Mouse (Mus musculus) frontal cortex, postnatal 14 days (tissue): ENCODE results near the gene Lbh.

Experiments used
- DNase-seq, 2 experiments: peaks; one replicate each; pipeline ENCODE4 v3.0.0; 2022; ENCODE audit warnings: low spot score in 2 of 2

Lbh gene

DNA sequence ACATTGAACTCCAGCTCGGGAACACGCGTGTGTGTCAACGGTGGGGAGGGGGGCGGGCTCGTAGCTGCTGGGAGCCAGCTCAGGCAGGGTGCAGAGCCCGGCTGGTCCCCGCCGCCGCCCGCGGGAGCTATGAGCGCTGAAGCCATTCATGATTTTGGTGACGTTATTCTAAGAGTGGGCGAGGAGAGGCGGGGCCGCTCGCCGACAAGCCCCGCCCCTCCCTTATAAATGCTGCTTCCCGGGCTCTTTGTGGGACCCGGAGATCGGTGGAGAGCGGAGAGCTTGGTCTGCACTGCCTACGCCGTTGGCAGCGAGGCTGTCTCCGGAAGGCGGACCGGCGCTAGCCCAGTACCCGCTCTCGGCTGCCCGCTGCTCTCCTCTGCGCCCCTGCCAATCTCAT, at the start of gene Lbh:
Gene Lbh (plus strand): TSS at position 253 of the 400 bp plus-strand sequence.
- DNase-seq = peak; percentile 90 to 91

DNA sequence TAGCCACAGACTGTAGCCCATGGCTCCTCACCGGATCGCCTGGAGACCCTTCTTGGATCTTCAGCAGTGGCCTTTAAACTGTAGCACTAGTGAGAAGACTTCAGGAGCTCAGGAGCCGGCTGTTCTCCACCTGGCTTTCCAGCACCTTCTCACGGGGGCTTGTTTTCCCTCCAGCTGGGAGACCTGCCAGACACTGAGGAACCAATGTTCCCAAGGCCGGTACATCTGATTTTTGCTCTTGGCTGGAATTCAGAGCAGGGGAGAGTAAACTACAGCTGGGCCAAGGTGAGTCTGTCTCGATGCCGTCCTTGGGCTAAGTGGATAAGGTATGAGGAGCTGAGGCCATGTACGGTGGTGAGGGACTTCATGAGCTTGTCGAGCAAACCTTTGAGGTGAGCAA, 39.1 kb upstream of the Lbh start:
- no peak for DNase-seq

- no peak for DNase-seq
Observed at GRCm38 (mm10) chr17:72880156-72880555, 37.9 kb upstream of the Lbh start.

DNA sequence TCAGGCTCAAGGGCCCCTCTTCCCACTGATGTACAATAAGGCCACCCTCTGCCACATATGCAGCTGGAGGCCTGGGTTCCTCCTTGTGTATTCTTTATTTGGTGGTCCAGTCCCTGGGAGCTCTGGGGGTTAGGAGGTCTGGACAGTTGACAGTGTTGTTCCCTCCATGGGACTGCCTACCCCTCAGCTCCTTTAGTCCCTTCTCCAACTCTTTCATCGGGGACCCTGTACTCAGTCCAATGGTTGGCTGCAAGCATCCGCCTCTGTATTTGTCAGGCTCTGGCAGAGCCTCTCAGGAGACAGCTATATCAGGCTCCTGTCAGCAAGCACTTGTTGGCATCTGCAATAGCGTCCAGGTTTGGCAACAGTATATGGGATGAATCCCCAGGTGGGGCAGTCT, 37.1 kb upstream of the Lbh start:
- no peak for DNase-seq

- no peak for DNase-seq
Observed at GRCm38 (mm10) chr17:72881804-72882203, 36.3 kb upstream of the Lbh start.

- DNase-seq = peak; percentile 69 to 74
Observed at GRCm38 (mm10) chr17:72889556-72890397, 28.3 kb upstream of the Lbh start.

- no peak for DNase-seq
Observed at GRCm38 (mm10) chr17:72890398-72890898, 27.7 kb upstream of the Lbh start.

- no peak for DNase-seq
Observed at GRCm38 (mm10) chr17:72891556-72891955, 26.5 kb upstream of the Lbh start.

- DNase-seq = no peak
Observed at GRCm38 (mm10) chr17:72895506-72895905, 22.6 kb upstream of the Lbh start.

DNA sequence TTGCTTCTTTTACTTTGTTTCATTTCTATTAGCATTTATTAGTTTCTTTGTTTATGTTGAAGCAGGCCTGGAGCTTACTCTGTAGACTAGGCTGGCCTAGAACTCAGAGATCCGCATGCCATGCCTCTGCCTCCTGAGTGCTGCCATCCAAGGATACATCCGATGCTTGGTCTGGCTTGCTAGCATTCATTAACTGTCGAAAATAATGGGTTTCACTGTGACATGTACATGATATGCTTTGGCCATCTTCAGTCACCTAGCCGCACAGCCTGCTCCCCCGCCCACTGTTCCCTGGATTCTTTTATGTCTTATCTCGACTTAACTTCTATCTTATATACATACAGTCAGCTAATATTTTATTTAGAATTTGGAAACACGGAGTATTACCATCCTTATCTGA, 21.0 kb upstream of the Lbh start:
- DNase-seq = no peak

DNA sequence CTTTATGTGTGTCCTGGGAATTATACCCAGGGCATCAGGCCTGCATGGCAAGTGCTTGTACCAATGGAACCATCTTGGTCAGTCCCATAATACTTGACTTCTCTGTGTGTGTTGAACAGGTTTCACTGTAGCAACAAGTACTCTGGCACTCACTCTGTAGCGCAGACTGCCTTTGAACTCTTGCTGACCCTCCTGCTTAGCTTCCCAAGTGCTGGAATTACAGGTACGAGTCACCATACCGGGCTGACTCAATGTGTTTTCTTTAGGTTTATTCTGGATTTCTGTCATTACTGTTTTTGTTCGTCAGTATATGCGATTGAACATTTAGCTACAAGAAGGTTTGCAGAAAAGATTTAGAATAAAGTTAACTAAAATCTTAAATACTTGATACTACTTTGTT, 20.1 kb upstream of the Lbh start:
- no peak for DNase-seq

DNA sequence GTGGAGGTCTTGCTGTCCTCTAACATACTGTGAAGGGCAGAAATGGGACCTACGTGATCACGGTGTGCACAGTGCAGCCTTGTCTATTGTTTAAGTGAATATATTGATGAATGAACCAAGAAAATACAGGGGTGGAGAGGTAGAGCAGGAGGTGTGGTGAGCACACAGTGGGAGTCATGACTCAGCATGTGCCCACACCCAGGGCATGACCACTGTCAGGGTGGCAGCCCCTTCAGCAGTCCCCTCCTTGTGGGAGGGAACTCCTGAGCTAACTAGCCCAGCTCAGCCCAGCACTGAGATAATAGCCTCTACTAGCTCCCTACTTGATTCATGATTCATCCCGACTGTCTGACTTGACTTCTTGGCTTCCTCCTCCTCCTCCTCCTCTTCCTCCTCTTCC, 19.3 kb upstream of the Lbh start:
- no peak for DNase-seq

DNA sequence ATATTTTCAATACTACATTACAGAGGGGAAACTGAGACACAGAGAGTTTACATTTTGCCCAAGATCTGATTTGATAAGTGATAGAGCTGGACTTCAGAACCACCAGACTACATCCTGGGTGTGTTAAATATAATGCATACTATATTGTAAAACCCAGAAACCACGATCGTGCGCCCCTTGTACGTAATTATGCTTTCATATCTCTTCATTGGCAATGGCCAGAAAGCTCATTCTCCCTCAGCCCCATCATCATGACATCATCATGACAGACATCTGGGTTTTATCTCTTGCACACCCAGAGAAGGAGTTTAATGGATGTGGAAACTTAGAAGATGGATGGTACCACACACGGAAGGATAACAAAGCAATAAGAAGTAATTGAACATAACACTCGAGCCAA, 17.1 kb upstream of the Lbh start:
- no peak for DNase-seq

DNA sequence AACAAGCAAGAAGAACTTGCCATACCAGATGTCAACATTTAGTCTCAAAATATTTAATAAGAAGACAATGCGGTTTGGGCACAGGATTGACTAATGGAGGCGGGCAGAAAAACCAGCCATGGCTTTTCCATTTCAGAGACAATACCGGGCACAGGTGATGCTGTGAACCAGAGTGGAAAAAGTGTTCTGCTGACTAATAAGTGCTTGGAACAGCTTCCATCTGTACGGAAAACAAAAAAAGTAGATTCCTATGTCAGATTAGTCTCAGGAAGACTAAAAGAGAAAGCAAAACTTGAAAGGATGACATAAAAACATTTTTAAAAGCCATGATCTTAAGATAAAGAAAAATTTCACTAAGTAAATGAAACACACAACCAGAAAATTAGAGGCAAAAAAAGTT, 16.4 kb upstream of the Lbh start:
- DNase-seq = no peak

- DNase-seq = no peak
Observed at GRCm38 (mm10) chr17:72903321-72903720, 14.8 kb upstream of the Lbh start.

GRCm38 (mm10) chr17:72903921-72904421, 14.1 kb upstream of the Lbh start:
- no peak for DNase-seq

DNA sequence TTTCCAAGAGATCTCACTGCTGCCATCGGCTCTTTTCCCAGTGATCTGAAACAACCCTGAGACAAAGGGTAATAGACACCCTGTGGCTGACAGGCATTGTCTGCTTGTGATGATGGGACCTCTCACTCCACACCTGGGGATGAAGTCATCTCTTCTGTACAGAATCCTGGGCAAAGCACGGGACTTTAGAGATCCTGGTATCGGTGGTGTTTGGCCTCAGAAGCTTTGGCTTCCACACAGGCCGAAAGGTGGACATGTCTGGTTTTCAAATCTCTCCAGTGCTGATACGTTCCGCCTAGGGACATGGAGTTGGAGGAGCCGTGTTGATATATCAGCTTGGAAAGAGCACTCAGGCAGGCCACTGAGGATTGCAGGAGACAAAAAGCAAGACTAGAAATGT, 13.2 kb upstream of the Lbh start:
- no peak for DNase-seq

DNA sequence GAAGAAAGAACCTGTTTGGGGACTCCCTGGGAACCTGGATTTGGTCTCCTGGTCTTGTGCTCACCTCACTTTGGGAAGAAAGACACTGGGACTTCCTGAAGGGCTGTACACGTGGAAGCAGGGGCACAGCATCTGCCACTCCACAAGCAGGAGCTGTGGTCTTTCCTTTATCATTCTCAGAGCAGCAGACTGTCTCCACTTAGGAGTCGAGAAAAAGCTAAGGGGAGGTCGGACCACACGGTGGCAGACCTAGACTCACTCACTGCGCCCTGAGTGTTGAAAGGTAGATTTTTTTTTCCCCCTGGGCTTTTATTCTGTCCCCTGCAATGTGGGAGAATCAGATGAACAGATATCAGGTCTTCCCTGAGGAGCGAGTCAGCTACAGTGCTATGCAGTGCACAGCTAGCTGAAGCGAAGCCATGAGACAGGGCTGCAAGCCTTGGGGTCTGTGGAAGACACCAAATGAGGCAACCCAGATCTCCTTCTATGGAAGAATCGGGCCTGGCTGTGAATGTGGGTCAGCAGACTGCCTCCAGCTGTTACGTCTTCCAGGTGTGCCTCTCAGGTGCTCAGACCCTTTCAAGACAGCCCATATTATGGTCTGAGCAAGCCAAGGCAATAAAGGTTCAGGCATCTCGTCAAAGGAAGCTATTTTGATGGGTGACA, 11.7 kb upstream of the Lbh start:
- no peak for DNase-seq

DNA sequence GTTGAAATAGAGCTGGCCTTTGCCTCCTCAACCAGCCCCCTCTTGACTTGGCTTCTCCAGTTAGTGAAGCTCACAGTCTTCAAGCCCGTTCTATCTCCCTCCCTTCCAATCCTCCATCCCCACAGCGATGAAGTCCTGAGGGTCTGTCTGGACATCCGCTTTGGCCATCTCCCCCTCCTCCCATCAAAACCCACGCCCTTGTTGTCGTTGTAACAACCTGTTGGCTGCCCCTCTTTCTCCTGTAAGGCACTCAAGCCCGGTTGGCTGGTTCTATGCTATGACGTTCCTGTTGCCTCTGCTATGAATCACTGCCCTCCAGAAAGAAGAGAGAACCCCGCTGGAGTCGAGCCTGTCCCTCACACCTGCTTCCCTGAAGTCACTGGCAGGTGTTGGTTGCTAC, 10.9 kb upstream of the Lbh start:
- no peak for DNase-seq

DNA sequence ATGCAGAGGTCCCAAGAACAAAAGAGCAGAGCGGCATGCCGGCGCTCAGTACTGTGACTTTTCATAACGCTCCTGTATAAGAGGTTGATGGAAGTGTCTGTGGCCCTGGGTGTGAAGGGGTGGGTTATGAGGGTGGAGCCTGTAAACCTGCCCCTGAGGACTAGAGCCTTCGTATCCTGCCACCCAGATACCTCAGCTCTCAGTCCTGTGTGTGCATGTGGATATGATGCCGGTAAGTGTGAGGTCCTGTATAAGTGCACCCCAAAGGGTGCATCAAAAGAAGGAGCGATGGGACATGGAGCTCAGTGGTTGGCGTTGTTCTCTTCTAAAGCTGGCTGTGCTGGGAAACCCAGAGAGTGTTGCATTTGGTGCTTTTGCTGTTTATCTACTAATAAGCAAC, 10.3 kb upstream of the Lbh start:
- DNase-seq = no peak

DNA sequence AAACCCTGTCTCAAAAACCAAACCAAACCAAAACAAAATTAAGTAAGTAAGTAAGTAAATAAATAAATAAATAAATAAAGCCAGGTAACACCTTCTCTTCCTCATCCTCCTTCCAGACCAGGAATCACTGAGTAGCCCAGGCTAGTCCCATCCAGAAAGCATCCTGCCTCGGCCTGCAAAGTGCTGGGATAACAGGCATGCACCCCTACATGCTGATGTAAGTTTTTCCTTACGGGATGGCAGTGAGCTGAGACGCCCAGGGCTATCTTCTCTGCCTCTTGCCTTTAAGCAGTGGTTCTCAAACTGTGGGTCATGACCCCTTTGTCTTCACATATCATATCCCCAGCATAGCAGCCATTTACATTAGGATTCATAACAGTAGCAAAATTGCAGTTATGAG, 9.5 kb upstream of the Lbh start:
- DNase-seq = no peak

DNA sequence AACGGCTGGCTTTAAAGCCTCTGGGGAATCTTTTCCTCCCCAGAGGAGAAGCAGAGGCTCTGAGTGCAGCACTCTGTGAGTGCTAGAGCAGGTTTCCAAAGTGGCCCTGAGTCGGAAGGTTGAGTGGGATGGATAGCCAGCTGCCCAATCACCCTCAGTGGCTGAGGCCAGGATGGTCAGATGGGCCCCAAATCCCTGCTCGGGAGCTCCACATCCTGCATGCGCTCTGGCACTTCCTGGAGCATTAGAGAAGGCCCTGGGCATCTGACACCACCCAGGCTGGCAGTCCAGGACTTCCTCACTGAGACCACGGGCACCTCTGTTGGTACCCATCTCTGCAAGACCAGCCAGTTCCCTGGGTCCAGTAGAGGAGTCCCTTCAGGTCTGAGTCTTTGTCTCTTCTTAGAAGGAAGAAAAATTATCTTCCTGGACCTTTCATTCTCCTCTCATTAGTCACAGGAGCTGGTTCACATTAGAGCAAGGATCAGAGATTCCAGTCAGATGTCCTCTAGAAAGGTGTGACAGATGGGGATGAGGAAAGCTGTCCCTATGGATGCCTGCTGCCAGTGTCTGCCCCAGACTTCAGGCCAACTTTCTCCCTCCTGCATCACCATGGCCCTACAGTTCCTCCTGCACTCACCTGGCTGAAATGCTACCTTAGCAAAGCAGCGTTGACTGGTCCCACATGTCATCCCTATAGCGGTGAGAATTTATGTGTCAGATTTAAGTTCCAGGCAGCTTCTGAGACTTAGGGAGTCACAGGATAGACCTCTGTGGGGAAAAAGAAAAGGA, 8.8 kb upstream of the Lbh start:
- no peak for DNase-seq
